Mouse (Mus musculus): ENCODE measurements at regions not wholly inside any gene's neighbourhood (a gene's known extent, or its start where the extent isn't known, plus 50 kb on each side); places are given as distances from the start of the nearest gene placed in this dataset.

GRCm38 (mm10) chr9:94467846-94468245 lies 70.0 kb downstream of the 1190002N15Rik start:
- no peak for DNase-seq (ENCODE audit: low read depth)

- no peak for DNase-seq (ENCODE audit: low read depth)
Measured at GRCm38 (mm10) chr9:94456085-94456531, 81.8 kb downstream of the 1190002N15Rik start.

GRCm38 (mm10) chr9:94455466-94455865 lies 82.4 kb downstream of the 1190002N15Rik start:
- no peak for DNase-seq (ENCODE audit: low read depth)

DNA sequence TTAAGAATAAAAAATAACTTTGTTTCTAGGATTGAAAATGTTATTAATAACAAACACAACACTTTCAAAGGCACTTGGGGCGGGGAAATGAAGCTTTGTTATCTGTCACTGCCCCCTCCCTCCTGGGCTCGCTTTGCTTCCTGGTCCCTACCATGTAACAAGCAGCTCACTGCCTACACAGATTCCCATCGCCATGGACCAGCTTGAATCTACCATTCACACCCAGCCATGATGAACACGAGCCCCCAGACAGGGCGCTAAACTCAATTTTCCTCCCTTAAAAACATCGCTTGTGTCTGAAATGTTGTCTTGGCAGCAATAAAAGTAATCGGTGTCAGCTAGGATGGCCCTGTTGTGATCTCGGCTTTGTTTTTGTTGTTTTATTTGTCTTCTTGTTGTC lies 88.0 kb downstream of the 1190002N15Rik start:
- no peak for DNase-seq (ENCODE audit: low read depth)

DNA sequence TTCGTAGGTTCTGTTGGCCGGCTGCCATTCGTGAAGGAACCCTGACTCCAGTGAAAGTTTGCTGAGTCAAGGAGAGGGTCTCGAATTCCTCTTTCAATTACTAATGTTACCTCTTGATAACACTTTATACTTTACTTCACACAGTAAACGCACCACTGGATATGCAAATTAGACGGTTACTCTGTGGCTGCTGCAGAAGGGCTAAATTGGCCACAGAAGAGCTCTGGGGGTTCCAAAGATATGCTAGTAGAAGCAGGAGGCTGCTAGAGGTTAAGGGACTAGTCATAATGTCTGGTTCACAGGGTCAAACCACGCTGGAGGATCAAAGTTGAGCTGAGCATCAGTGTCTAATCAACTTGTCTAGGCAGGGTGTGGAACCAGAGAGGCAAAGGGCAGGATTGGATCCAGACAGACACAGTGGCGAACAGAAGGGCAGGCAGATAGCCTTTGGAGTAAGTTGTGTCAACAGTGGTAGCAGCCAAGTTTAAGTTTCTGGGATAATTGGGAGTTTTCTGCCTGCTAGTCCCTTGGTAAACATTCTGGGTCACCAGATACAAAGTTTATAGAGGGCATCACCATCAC lies 91.6 kb downstream of the 1190002N15Rik start:
- DNase-seq (ENCODE audit: low read depth) = no peak

DNA sequence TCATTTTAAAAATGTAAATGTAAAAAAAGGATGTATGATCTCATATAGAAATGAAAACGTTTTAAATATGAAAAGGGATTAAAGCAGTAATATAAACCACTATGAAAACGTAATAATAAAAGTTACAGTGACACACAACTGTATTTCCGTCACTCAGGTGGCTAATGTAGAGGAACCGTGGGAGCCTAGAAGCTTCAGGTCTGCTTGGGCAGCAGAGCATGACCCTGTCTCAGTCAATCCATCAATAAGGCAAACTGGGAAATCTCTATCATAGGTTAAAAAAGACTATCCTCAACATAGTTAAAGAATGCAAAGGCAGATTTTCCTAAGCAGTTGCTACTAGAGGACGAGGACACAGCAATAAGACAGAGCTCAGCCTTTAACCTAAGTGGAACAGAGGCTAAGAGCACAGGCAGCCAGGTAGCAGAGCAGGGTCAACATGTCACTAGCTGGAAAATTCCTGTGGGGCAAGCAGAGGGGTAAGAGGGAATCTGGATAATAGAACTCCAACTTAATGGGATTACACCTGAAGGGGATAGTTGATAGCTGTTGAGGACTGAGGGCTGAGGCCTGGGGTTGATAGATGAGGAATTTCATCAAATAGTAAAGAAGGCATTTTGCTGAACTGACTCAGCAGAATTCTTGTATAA lies 93.6 kb downstream of the 1190002N15Rik start:
- no peak for DNase-seq (ENCODE audit: low read depth)

DNA sequence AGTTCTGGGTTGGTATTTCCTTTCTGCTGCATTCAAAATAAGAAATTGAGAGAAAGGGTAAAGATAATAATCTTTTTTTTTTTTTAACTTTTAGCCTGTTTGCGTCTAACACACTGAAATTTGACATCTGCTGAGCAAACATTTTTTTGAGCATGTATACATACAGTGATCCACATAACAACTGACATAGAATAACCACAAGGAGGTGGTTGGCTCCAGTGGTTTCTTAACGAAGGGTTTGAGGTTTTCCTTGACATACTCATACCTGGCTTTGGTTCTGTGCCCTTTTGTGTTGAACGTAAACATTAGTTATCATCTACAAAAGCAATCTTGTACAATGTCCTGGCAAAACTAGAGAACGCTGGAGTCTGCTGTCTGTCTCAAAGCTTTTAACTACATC lies 96.5 kb downstream of the 1190002N15Rik start:
- no peak for DNase-seq (ENCODE audit: low read depth)

DNA sequence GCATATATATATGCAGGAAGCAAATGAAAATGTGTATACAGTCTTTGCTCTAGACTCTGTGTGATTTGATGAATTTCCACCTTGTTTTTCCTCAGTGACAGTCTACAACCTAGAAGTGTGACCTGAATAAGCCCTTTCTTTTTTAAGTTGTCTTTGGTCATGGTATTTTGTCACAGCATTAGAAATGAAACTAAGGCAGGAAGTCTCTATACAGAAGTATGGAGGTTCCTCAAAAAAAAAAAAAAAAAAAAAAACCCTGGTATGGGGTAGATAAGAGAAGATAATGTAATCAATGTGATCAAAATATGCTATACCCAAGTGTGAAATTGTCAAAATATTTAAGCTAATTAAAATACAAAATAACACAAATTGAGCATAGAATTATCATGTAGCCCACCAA lies 104.4 kb downstream of the 1190002N15Rik start:
- DNase-seq (ENCODE audit: low read depth) = no peak

DNA sequence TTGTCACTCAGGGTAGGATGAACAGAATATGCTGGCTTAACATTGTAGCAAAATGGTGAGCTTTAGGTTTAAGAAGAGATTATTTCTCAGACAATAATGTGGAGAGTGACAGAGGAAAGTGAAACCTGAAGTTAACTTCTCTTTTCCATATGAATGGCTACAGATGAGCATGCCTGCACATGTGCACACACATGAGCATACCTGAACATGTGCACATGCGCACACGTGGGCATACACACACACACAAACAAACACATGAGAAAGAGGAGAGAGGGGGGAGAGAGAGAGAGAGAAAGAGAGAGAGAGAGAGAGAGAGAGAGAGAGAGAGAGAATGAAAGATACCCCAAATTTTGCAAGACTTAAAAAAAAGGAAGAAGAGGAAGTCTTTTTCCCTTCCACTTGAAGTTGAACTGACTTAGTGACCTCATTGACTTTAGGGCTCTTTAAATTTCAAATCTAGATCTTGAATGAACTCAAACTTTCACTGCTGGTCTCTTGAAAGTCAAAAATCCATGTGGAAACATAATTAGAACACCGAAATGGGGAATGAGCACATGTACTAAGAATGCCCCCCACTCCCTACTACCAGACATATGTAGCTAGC lies 105.6 kb downstream of the 1190002N15Rik start:
- DNase-seq (ENCODE audit: low read depth) = no peak

DNA sequence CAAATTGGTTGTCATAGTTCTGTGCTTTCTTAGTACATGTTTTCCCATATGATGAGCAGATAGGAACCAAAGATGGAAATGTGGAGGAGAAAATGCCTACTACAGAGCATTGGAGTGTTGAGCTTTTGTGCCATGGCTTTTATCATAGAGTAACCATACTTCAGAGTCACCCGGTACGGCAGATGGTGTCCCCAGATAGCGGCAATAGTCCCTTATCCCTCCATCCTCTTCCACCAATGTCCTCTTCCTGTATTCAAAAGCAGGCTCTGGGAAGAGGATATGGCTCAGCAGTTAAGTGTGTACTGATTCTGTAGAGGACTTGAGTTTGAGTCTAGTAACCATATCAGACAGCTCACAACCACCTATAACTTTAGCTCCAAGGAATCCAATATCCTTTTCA lies 106.3 kb downstream of the 1190002N15Rik start:
- DNase-seq (ENCODE audit: low read depth) = no peak

- no peak for DNase-seq (ENCODE audit: low read depth)
Measured at GRCm38 (mm10) chr9:94430996-94431395, 106.9 kb downstream of the 1190002N15Rik start.

GRCm38 (mm10) chr9:94426740-94427139 lies 111.1 kb downstream of the 1190002N15Rik start:
- DNase-seq (ENCODE audit: low read depth) = no peak

DNA sequence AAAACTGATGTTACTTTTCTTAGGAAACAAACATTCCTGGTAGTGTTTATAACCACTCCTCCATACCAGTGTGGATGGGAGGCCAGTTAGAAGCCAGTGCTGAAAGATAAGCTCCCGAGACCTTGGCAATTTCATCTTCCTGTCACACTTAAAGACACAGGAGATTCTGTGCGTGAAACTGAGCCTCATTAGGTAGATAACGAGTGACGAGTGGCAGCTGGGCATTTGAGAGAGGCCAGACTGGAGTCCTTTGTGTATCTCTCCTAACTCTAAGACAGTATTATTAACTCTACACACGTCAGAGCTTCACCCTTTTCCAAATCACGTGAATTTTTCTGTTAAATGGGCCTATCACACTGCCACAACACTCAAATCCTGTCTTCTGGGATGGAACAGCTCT lies 112.1 kb downstream of the 1190002N15Rik start:
- DNase-seq (ENCODE audit: low read depth) = no peak

- DNase-seq (ENCODE audit: low read depth) = no peak
Measured at GRCm38 (mm10) chr9:94424438-94425135, 113.3 kb downstream of the 1190002N15Rik start.

GRCm38 (mm10) chr9:94410546-94410945 lies 127.3 kb downstream of the 1190002N15Rik start:
- no peak for DNase-seq (ENCODE audit: low read depth)

DNA sequence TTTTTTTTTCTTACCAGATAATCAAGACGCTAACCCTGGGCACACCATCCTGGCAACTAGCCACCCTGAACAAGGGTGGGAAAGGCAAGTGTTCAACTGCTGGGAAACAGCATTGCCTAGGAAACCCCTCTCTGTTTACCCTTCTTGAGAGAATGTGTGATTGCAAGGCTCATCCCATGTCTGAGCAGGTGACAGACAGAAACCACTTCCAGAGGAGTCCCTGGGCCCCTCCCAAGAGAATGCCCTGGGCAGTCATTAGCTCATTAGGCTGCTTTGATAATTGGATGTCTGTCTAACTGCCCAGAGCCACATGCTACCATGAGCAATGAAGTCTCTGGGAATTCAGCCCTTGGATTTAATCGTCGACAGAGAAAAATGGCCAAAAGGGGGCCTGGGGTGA lies 127.8 kb downstream of the 1190002N15Rik start:
- no peak for DNase-seq (ENCODE audit: low read depth)

GRCm38 (mm10) chr9:94408635-94409323 lies 129.1 kb downstream of the 1190002N15Rik start:
- DNase-seq (ENCODE audit: low read depth) = no peak

DNA sequence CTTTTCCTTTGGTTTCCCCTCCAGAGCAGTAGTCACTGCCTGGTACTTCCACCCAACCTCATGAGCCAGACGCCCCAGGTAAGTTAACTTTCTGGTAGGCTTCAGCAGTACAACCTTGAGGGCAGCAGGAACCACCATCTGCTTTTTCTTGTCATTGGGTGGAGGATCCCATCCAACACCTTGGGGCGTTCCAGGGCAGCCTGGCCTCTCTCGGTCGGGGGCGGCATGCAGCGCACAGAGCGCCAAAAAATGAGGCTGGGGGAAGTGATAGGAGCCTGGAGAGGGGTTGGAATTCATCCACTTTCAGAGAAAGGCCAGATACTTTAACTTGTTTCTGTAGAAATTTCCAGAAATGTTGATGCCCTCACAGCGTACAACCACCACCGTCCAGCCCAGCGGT lies 130.2 kb downstream of the 1190002N15Rik start:
- DNase-seq (ENCODE audit: low read depth) = no peak

GRCm38 (mm10) chr9:94404551-94404950 lies 133.3 kb downstream of the 1190002N15Rik start:
- DNase-seq (ENCODE audit: low read depth) = no peak

DNA sequence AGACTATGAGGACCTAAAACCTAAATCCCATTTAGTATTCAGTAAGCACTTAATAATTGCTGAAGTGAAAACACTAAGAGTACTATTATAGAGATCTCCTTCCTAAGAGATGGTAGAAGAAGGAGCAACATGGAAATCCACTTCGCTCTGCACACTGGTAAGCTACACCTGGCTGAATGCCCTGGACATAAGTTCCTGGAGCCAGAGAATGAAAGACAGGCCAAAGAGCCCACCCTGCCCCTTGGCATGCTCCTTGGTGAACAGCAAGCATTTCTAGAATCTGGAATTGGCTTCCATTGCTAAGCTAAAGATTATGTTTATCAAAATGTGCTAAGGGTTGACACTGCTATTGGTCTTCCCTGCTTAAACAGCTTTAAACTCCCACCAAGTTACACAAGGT lies 137.3 kb downstream of the 1190002N15Rik start:
- no peak for DNase-seq (ENCODE audit: low read depth)

DNA sequence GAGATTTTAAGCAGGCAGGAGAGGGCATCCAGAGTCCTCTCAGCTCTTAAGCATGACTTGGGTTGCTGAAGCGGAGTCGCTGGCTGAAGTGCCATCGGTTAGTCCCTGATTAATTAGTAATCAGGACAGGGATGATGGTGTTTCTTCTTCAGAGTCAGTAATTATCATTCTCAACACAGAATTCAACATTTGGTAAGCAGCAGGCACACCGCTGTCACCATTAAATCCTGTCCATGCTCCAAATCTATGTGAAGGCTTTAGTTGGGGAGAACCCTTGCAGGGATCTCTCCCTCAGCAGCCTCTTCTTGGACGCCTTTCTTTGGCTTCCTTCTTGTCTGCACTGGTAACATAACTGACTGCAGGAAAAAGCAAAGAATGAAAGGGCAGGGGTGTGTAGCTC lies 142.7 kb downstream of the 1190002N15Rik start:
- no peak for DNase-seq (ENCODE audit: low read depth)

DNA sequence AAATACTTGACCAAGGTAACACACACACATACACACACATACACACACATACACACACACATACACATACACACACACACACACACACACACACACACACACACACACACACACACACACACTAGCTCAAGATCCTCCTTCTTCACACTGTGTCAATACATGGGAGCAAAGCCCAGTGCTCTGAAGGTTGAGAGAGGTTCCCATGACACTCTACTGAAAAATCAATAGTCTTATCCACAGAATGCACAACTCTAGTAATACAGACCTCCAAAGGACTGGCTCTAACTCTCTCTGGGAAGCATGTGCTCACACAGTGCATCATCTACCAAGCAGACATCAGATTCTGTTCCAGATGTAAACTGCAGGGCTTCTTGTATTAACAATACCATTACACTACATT lies 151.7 kb downstream of the 1190002N15Rik start:
- DNase-seq (ENCODE audit: low read depth) = no peak
